23 mouse cellular contexts compared by ENCODE assay signal in genomic region chr1:139391747-139392146, GRCm38 (mm10). TPM values are rescaled to one million over a fixed set of nuclear protein-coding genes. Genes with fewer than 3 reads are reported as not detected.
DNase-seq lines count a peak whose midpoint lies in the region; ATAC-seq and TF ChIP-seq lines count a peak whose summit lies in the region.
"Had no signal": no experiment of that assay in that cellular context is flagged by ENCODE, and none has a peak within 500 bp of the region (broad histone marks: within the 10 kb centered on the region; RNA-seq: fewer than 3 reads in every experiment).

No protein-coding gene starts in this region.

- no peaks in the 10 kb centered on the region for H3K27me3 ChIP-seq in hindbrain, embryonic 11.5 days (ENCODE audit: control insufficient read depth, insufficient read depth, low read length)
- no peaks in the 10 kb centered on the region for H3K27me3 ChIP-seq in hindbrain, embryonic 13.5 days
- no peaks in the 10 kb centered on the region for H3K27me3 ChIP-seq in midbrain, postnatal 0 days (ENCODE audit: insufficient read depth, low read length)
- H3K27me3 ChIP-seq in midbrain, embryonic 16.5 days (ENCODE audit: control insufficient read depth, insufficient read depth, low read depth, low read length): no peaks in the 10 kb centered on the region
- H3K27me3 ChIP-seq in neural tube, embryonic 14.5 days (ENCODE audit: control insufficient read depth, insufficient read depth, low read length): no peaks in the 10 kb centered on the region
- H3K27me3 ChIP-seq: embryonic facial prominence, embryonic 15.5 days; heart, embryonic 13.5 days; hindbrain, embryonic 15.5 days had no signal

- H3K9me3 ChIP-seq in hindbrain, embryonic 11.5 days (ENCODE audit: control insufficient read depth, low read length): no peaks in the 10 kb centered on the region
- no peaks in the 10 kb centered on the region for H3K9me3 ChIP-seq in hindbrain, embryonic 13.5 days
- no peaks in the 10 kb centered on the region for H3K9me3 ChIP-seq in midbrain, postnatal 0 days (ENCODE audit: low read length)
- no peaks in the 10 kb centered on the region for H3K9me3 ChIP-seq in midbrain, embryonic 16.5 days (replicated peaks; ENCODE audit: control insufficient read depth, low read length, poor library complexity, severe bottlenecking)
- no peaks in the 10 kb centered on the region for H3K9me3 ChIP-seq in neural tube, embryonic 14.5 days (ENCODE audit: control insufficient read depth, low read length)
- H3K9me3 ChIP-seq: embryonic facial prominence, embryonic 15.5 days; forebrain, embryonic 10.5 days; heart, embryonic 13.5 days; hindbrain, embryonic 15.5 days had no signal

- DNase-seq in hindbrain, embryonic 11.5 days (ENCODE audit: low spot score): no peak
- peak; percentile 28 for DNase-seq in midbrain, postnatal 0 days (ENCODE audit: low spot score)
- DNase-seq in mesoderm, embryonic 11.5 days (ENCODE audit: low read depth, low spot score): peak; percentile 39
- DNase-seq in cerebellum, postnatal 4 days (ENCODE audit: low spot score in 2 of 2): no peak
- no peak for DNase-seq in MN1 (ENCODE audit: low spot score)
- DNase-seq: adrenal gland, adult 8-10 months; adrenal gland, postnatal 36 days; cerebellum, adult 11 months; cerebellum, adult 9-10 months; cerebellum, postnatal 25 days; gastrocnemius, adult 2 months; gastrocnemius, postnatal 25 days; heart, postnatal 36 days had no signal

- H3K4me1 ChIP-seq in hindbrain, embryonic 11.5 days (replicated peaks; ENCODE audit: control insufficient read depth, insufficient read depth, low read length): no peaks in the 10 kb centered on the region
- H3K4me1 ChIP-seq in hindbrain, embryonic 13.5 days (replicated peaks): peaks cover 4% of the 10 kb centered on the region; the same call in 1 of the 2 replicates
- H3K4me1 ChIP-seq in midbrain, postnatal 0 days (ENCODE audit: insufficient read depth, low read length): no peaks in the 10 kb centered on the region
- no peaks in the 10 kb centered on the region for H3K4me1 ChIP-seq in midbrain, embryonic 16.5 days (ENCODE audit: control insufficient read depth, insufficient read depth, low read length)
- H3K4me1 ChIP-seq in neural tube, embryonic 14.5 days (ENCODE audit: control insufficient read depth, insufficient read depth, low read length): no peaks in the 10 kb centered on the region
- H3K4me1 ChIP-seq: embryonic facial prominence, embryonic 15.5 days; forebrain, embryonic 10.5 days; heart, embryonic 13.5 days; hindbrain, embryonic 15.5 days had no signal

- H3K4me2 ChIP-seq in hindbrain, embryonic 11.5 days (replicated peaks; ENCODE audit: low read depth, low read length): no peak overlapping the region
- H3K4me2 ChIP-seq in hindbrain, embryonic 13.5 days: no peak overlapping the region
- H3K4me2 ChIP-seq in midbrain, postnatal 0 days (ENCODE audit: low read depth, low read length, poor library complexity, severe bottlenecking): no peak overlapping the region
- H3K4me2 ChIP-seq in midbrain, embryonic 16.5 days (ENCODE audit: low read length): no peak overlapping the region
- no peak overlapping the region for H3K4me2 ChIP-seq in neural tube, embryonic 14.5 days (ENCODE audit: low read depth, low read length)
- H3K4me2 ChIP-seq: embryonic facial prominence, embryonic 15.5 days; heart, embryonic 13.5 days; hindbrain, embryonic 15.5 days had no signal

- H3K4me3 ChIP-seq in hindbrain, embryonic 11.5 days (ENCODE audit: low read depth, low read length): no peak overlapping the region
- no peak overlapping the region for H3K4me3 ChIP-seq in hindbrain, embryonic 13.5 days
- H3K4me3 ChIP-seq in midbrain, postnatal 0 days (ENCODE audit: low read depth, low read length): no peak overlapping the region
- no peak overlapping the region for H3K4me3 ChIP-seq in midbrain, embryonic 16.5 days (ENCODE audit: low read depth, low read length)
- no peak overlapping the region for H3K4me3 ChIP-seq in neural tube, embryonic 14.5 days (ENCODE audit: low read depth, low read length)
- H3K4me3 ChIP-seq: embryonic facial prominence, embryonic 15.5 days; erythroblast, embryonic 14.5 days; forebrain, embryonic 10.5 days; gastrocnemius, adult 2 months; heart, embryonic 13.5 days; hindbrain, embryonic 15.5 days had no signal

- ATAC-seq in hindbrain, embryonic 11.5 days (ENCODE audit: low FRiP score): peak; percentile 45; the same call in 1 of the 2 replicates
- no peak for ATAC-seq in hindbrain, embryonic 13.5 days (ENCODE audit: low FRiP score)
- no peak for ATAC-seq in midbrain, postnatal 0 days (ENCODE audit: low FRiP score)
- no peak for ATAC-seq in midbrain, embryonic 16.5 days
- peak; percentile 21; the same call in 1 of the 2 replicates for ATAC-seq in neural tube, embryonic 14.5 days (ENCODE audit: low read depth)
- ATAC-seq: forebrain, embryonic 14.5 days had no signal

- H3K36me3 ChIP-seq in hindbrain, embryonic 11.5 days (ENCODE audit: control insufficient read depth, insufficient read depth, low read length): no peaks in the 10 kb centered on the region
- H3K36me3 ChIP-seq in hindbrain, embryonic 13.5 days: no peaks in the 10 kb centered on the region
- no peaks in the 10 kb centered on the region for H3K36me3 ChIP-seq in midbrain, postnatal 0 days (ENCODE audit: insufficient read depth, low read length)
- no peaks in the 10 kb centered on the region for H3K36me3 ChIP-seq in midbrain, embryonic 16.5 days (ENCODE audit: control insufficient read depth, insufficient read depth, low read length)
- H3K36me3 ChIP-seq in neural tube, embryonic 14.5 days (ENCODE audit: control insufficient read depth, insufficient read depth, low read length): no peaks in the 10 kb centered on the region
- H3K36me3 ChIP-seq: embryonic facial prominence, embryonic 15.5 days; forebrain, embryonic 10.5 days; heart, embryonic 13.5 days; hindbrain, embryonic 15.5 days had no signal

- H3K9ac ChIP-seq in hindbrain, embryonic 11.5 days (ENCODE audit: low read depth, low read length): no peak overlapping the region
- no peak overlapping the region for H3K9ac ChIP-seq in hindbrain, embryonic 13.5 days
- no peak overlapping the region for H3K9ac ChIP-seq in midbrain, postnatal 0 days (replicated peaks; ENCODE audit: low read length, poor library complexity, severe bottlenecking)
- no peak overlapping the region for H3K9ac ChIP-seq in midbrain, embryonic 16.5 days (ENCODE audit: low read depth, low read length)
- H3K9ac ChIP-seq in neural tube, embryonic 14.5 days (replicated peaks; ENCODE audit: low read depth, low read length): no peak overlapping the region
- H3K9ac ChIP-seq: embryonic facial prominence, embryonic 15.5 days; heart, embryonic 13.5 days; hindbrain, embryonic 15.5 days had no signal

- 25% methylated on average over 2 of the region's 2 CpGs for WGBS in hindbrain, embryonic 11.5 days
- WGBS in hindbrain, embryonic 13.5 days: 15% methylated on average over 2 of the region's 2 CpGs
- WGBS in midbrain, postnatal 0 days: 24% methylated on average over 2 of the region's 2 CpGs
- 19% methylated on average over 2 of the region's 2 CpGs for WGBS in midbrain, embryonic 16.5 days
- 16% methylated on average over 2 of the region's 2 CpGs for WGBS in neural tube, embryonic 14.5 days

- no peak overlapping the region for H3K27ac ChIP-seq in hindbrain, embryonic 11.5 days (ENCODE audit: low read depth, low read length)
- no peak overlapping the region for H3K27ac ChIP-seq in hindbrain, embryonic 13.5 days
- no peak overlapping the region for H3K27ac ChIP-seq in midbrain, postnatal 0 days (ENCODE audit: low read depth, low read length)
- no peak overlapping the region for H3K27ac ChIP-seq in midbrain, embryonic 16.5 days (ENCODE audit: low read length)
- H3K27ac ChIP-seq in neural tube, embryonic 14.5 days (ENCODE audit: low read depth, low read length): no peak overlapping the region
- H3K27ac ChIP-seq: embryonic facial prominence, embryonic 15.5 days; forebrain, embryonic 10.5 days; gastrocnemius, adult 2 months; heart, embryonic 13.5 days; hindbrain, embryonic 15.5 days had no signal

- TF ChIP-seq CTCF in midbrain, postnatal 0 days (IDR thresholded peaks at IDR 0.05): no peak

RNA-seq across cellular contexts. Expression of gene Crb1, which starts 14.8 kb away (rescaled TPM):
- 1.8 and 3.0 TPM in 2 replicates for polyA plus RNA-seq in hindbrain, embryonic 11.5 days (2014; fragmentation: Nextera tagmentation; extraction: Ambion mirVana)
- 1.7 and 2.7 TPM in 2 replicates for polyA plus RNA-seq in hindbrain, embryonic 13.5 days (2015; fragmentation: Nextera tagmentation; extraction: Ambion mirVana)
- 3.0 and 7.9 TPM in 2 replicates for total RNA-seq in midbrain, postnatal 0 days (2014; rRNA removed)
- 1.1 and 1.8 TPM in 2 replicates for polyA plus RNA-seq in midbrain, postnatal 0 days (2015; fragmentation: Nextera tagmentation; extraction: Ambion mirVana)
- polyA plus RNA-seq in midbrain, embryonic 16.5 days (2015; fragmentation: Nextera tagmentation; extraction: Ambion mirVana): 2.2 and 3.2 TPM in 2 replicates
- polyA plus RNA-seq in neural tube, embryonic 14.5 days (2014; fragmentation: Nextera tagmentation; extraction: Ambion mirVana): 1.1 and 1.5 TPM in 2 replicates
- total RNA-seq: adrenal gland, adult 8-10 months; adrenal gland, postnatal 36 days; gastrocnemius, adult 2 months; gastrocnemius, postnatal 25 days; granulocyte monocyte progenitor cell, adult 5-6 weeks had no signal
- polyA plus RNA-seq: embryonic facial prominence, embryonic 15.5 days; erythroblast, embryonic 14.5 days had no signal

RNA-seq across cellular contexts. Expression of gene Zbtb41, which starts 30.3 kb away (rescaled TPM):
- polyA plus RNA-seq in hindbrain, embryonic 11.5 days (2014; fragmentation: Nextera tagmentation; extraction: Ambion mirVana): 16.5 and 20.2 TPM in 2 replicates
- 12.8 and 13.6 TPM in 2 replicates for polyA plus RNA-seq in hindbrain, embryonic 13.5 days (2015; fragmentation: Nextera tagmentation; extraction: Ambion mirVana)
- 54.5 and 65.1 TPM in 2 replicates for total RNA-seq in midbrain, postnatal 0 days (2014; rRNA removed)
- 11.9 and 13.2 TPM in 2 replicates for polyA plus RNA-seq in midbrain, postnatal 0 days (2015; fragmentation: Nextera tagmentation; extraction: Ambion mirVana)
- 20.9 and 24.6 TPM in 2 replicates for polyA plus RNA-seq in midbrain, embryonic 16.5 days (2015; fragmentation: Nextera tagmentation; extraction: Ambion mirVana)
- 24.6 and 26.5 TPM in 2 replicates for polyA plus RNA-seq in neural tube, embryonic 14.5 days (2014; fragmentation: Nextera tagmentation; extraction: Ambion mirVana)

Comparison
In these comparisons a context has a peak if more than half of its experiments do, and no peak if none do; other contexts are left out.
1. ATAC-seq: peak in hindbrain, embryonic 11.5 days (single experiment) and neural tube, embryonic 14.5 days (single experiment); none in hindbrain, embryonic 13.5 days (single experiment), midbrain, postnatal 0 days (single experiment) and midbrain, embryonic 16.5 days (single experiment).
2. DNase-seq: peak in midbrain, postnatal 0 days (single experiment) and mesoderm, embryonic 11.5 days (single experiment); none in hindbrain, embryonic 11.5 days (single experiment), cerebellum, postnatal 4 days (0 of 2) and MN1 (single experiment).